Mouse (Mus musculus): ENCODE results near the gene Tns1.
"Not testable (repeated sequence)": the region's sequence is repeated elsewhere in the genome, so short reads cannot be mapped to it uniquely, and the experiment has no call there.

Gene Tns1

GRCm38 (mm10) chr1:74124021-74124981, at the start of gene Tns1:
TSS of gene Tns1 (minus strand) at chr1:74124449.
- no peak for DNase-seq (ENCODE audit: extremely low read depth, insufficient read length, low spot score)

DNA sequence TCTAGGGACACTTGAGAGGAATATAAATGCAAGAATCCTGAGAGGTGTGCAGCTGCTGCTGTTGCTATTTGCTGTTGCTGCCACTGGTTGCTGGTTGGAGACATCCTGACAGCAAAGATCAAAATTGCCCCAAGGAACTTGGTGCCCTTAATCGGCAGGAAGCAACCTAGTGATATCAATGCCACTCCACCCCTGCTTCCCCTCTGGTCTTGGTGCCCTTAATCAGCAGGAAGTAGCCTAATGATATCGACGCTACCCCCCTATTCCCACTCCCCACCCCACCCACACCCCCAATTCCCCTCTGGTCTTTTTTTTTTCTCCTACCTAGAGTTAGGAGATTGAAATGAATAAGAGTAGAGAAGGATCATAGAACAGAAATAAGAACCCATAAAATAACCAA, 48.5 kb upstream of the Tns1 start:
- no peak for DNase-seq (ENCODE audit: extremely low read depth, insufficient read length, low spot score)

DNA sequence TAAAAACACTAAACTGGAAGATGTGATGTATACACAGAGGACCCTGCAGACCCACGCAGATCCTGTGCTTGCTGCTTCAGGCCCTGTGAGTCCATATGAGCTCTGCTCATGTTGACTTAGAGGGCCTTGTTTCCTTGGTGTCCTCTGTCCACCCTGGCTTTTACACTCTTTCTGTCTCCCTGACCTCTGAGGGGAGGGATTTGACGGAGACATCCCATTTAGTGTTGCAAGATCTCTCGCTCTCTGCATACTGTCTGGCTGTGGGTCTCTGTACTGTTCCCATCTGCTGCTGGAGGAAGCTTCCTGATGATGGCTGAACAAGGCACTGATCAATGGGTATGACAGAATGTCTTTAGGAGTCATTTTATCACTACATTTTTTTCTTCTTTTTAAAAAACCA, 45.5 kb upstream of the Tns1 start:
- DNase-seq (ENCODE audit: extremely low read depth, insufficient read length, low spot score), result no peak

DNA sequence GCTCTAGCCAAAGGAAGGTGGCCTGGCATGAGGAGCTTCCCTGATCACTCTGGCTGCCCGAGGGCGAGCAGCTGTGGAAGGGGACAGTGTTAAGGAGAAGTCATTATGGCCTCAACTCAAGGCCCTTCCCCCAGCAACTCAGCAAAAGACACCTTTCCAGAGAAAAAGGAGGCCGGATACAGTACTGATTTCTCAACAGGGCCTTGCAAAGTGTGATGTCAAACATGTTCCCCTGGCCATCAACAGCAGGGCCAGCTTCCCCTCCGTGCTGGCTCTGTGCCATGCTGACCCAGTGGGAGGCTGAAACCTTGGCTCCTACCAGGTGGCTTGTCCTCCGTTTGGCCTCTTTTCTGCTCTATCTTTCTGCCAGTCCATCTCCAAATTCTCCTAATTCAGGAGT, 42.9 kb upstream of the Tns1 start:
- DNase-seq (ENCODE audit: extremely low read depth, insufficient read length, low spot score), result no peak

DNA sequence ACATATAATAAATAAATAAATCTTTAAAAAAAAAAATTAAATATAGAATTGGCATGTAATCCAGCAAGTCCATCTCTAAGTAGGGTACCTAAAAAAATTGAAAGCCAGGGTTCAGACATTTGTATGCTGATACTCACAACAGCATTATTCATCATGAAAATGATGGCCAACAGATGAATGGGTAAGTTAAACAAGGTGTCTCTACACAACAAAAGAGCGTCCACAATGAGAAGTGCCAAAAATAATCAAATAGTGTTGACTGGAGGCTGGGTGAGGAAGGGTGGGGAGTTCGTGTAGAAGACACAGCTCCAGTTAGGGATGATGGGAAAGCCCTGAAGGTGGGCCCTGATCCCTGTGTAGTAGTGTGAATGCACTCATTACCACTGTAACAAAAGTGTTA, 35.8 kb upstream of the Tns1 start:
- no peak for DNase-seq (ENCODE audit: extremely low read depth, insufficient read length, low spot score)

DNA sequence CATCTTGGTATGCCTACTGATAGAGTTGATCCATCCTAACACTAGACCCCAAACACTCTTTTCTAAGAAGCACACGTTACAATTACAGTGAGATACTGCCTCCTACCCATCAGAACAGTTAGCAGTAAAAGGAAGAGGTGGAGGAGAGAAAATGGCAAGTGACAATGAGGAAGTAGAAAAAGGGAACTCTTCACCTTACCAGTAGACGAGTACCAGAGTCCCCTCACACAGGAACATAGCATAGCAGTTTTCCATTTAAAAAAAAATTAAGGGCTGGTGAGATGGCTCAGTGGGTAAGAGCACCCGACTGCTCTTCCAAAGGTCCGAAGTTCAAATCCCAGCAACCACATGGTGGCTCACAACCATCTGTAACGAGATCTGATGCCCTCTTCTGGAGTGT, 35.4 kb upstream of the Tns1 start:
- not testable (repeated sequence) for DNase-seq (ENCODE audit: extremely low read depth, insufficient read length, low spot score)

DNA sequence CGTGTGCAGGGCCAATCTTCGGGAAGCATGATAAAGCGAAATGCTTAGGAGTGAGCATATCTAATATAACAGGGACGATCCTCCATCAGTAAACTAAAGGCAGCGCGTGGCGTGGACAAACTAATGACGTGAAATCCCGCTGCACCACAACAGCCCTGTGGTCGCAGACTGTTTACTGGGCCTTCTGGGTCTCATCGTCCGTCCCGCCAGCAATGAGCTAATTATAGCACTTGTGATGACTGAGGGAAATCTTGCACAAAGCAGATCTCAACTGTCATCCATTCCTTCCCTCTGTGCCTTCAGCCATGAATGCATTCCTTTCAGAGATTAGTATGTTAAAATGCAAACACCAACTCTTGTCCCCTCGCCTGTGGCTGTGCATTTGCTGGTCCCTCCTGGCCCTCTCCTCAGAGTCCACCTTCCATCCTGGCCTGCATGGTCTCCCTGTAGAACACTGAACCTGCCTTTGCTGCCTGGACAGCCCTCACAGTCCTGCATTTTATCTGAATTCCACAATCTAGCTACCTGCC, 32.2 kb upstream of the Tns1 start:
- DNase-seq (ENCODE audit: extremely low read depth, insufficient read length, low spot score), result no peak

- no peak for DNase-seq (ENCODE audit: extremely low read depth, insufficient read length, low spot score)
These were observed 31.3 kb upstream of the Tns1 start for GRCm38 (mm10) chr1:74155435-74156012.

- no peak for DNase-seq (ENCODE audit: extremely low read depth, insufficient read length, low spot score)
These were observed 29.4 kb upstream of the Tns1 start, which contains the start of gene Cxcr2 for GRCm38 (mm10) chr1:74153461-74154184. TSS of gene Cxcr2 (plus strand) at chr1:74153989.

- DNase-seq (ENCODE audit: extremely low read depth, insufficient read length, low spot score), result no peak
These were observed 26.8 kb upstream of the Tns1 start for GRCm38 (mm10) chr1:74151091-74151490.

- DNase-seq (ENCODE audit: extremely low read depth, insufficient read length, low spot score), result no peak
These were observed 25.9 kb upstream of the Tns1 start for GRCm38 (mm10) chr1:74150101-74150500.

GRCm38 (mm10) chr1:74149106-74149885, 25.0 kb upstream of the Tns1 start:
- no peak for DNase-seq (ENCODE audit: extremely low read depth, insufficient read length, low spot score)

DNA sequence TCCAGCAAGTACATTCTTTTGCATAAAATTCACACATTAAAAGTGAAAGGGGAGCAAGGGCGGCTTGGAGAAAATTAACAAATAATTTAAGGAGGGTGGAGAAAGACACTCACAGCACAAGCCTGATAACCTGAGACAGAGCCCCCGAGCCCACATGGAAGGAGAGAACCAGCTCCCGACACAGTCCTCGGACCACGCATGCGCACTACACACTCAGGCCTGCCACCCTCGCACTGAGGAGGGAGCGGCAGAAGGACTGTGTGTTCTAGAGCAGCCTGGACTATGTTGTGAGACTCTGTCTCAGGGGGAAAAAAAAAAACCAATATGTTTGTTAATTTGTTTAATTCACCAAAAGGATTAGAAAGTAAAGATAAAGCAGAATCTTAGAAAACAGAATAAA, 17.5 kb upstream of the Tns1 start:
- no peak for DNase-seq (ENCODE audit: extremely low read depth, insufficient read length, low spot score)

- DNase-seq (ENCODE audit: extremely low read depth, insufficient read length, low spot score), result no peak
These were observed 15.2 kb upstream of the Tns1 start for GRCm38 (mm10) chr1:74139415-74139814.

DNA sequence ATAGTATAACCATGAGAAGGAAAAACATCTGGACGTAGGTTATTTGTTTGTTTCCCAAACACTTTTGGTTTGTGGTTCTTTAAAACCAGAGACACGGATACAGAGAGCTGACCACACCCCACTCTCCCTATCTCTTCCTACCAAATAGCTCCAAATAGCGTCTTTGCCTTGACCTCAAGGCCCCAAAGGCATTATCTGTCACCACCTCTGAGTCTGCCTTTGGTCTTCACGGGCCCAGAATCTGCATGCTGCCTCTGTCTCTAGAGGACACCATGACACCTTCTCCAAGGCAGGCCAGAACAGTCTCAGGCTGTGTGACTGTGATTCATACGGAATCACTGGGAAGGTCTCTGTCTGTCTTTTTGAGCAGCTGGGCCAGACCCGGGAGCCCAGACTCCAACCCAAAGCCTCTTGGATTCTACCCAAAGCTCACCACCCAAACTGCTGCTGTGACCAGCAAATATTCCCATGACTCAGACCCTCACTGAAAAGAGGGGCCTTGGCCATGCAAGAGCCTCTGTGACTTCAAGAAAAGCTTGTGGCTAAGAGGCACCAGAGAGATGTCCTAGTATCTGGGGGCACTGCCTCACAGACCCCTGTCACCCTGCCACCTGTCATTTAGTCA, 11.2 kb upstream of the Tns1 start:
- DNase-seq (ENCODE audit: extremely low read depth, insufficient read length, low spot score), result peak; percentile 32

DNA sequence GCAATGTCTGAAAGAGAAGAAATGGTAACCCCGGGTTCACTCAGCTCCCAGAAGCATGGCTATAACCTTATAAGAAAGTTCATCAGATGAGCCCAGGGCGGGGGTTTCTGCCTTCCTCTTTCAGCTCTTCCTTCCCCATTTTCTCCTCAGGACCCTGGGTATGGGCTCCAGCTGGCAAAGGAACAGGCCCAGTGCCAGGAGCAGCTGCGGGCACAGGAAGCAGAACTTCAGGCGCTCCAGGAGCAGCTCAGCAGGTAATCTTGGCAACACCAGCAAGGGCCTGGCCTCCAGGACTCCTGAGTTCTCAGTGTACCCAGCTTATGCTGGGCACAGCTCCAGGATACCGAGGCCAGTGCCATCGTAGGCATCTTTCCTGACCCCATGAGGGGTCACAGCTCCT, 9.7 kb upstream of the Tns1 start:
- no peak for DNase-seq (ENCODE audit: extremely low read depth, insufficient read length, low spot score)

DNA sequence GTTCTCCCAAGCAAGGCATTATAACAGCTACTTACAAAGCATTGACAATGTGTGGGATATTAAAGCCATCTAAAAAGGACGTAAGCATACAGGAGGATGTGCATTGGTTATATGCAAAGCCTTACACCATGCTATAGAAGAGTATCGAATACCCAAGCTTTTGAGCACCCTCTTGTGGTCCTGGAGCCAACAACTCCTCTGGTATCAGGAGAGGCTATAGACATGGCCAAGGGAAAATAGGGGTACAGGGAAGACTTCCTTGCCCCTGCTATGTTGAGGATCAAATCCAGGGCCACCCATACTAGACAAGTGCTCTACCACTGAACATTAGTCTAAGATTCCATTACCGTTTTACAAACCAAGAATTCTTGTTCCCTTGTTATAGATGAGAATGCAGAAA, 7.8 kb upstream of the Tns1 start:
- DNase-seq (ENCODE audit: extremely low read depth, insufficient read length, low spot score), result no peak

DNA sequence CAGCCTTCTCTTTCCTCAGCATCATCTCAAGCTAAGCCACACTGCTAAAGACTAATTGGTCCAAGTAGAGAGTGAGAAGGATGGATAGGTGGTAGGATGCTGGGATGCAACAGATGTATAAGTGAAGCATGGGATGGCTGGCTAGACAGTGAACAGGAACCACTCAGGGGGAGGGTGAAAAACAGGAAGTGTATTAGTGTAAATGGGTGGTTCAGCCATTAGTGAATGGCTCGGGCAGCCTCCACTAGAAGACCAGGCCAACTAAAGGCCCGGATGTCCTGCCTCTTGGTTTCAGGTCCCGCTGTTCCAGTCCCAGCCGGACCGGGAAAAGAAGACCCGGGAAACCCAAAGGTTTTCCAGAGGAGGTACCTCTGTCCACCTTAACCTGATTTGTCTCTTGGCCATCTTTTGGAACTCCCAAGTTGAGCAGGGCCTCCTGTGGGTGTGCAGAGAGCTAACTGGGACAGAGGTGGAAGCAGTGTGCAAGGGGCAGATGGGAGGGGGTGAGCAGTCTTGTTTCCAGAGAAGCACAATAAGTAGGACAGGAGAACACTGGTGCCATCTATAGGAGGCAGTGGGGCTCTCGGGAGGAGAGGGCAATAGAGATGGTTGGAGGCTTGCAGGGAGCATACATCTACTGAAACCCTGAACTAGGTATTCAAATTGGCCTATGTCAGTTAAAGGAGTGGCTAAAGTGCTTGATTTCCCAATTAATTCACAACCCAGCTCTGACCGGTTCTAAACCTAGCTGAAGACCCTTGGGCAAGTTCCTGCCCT, 6.8 kb upstream of the Tns1 start:
- DNase-seq (ENCODE audit: extremely low read depth, insufficient read length, low spot score), result no peak

- peak; percentile 47 for DNase-seq (ENCODE audit: extremely low read depth, insufficient read length, low spot score)
These were observed 823 bp upstream of the Tns1 start, which contains the start of gene Rufy4 for GRCm38 (mm10) chr1:74124991-74125552. TSS of gene Rufy4 (plus strand) at chr1:74125541.

Measured in 3134 (cell line).